11 mouse cellular contexts compared by ENCODE assay signal in genomic region chr5:112520826-112521702, GRCm38 (mm10). TPM values are rescaled to one million over a fixed set of nuclear protein-coding genes. Genes with fewer than 3 reads are reported as not detected.
A peak's percentile ranks its signal among the peaks of the same experiment; 100 is the strongest.
DNase-seq lines count a peak whose midpoint lies in the region; ATAC-seq and TF ChIP-seq lines count a peak whose summit lies in the region.
"Had no signal": no experiment of that assay in that cellular context is flagged by ENCODE, and none has a peak within 500 bp of the region (broad histone marks: within the 10 kb centered on the region; RNA-seq: fewer than 3 reads in every experiment).

No protein-coding gene starts in this region.

- TF ChIP-seq CTCF in stomach, postnatal 0 days (IDR thresholded peaks at IDR 0.05; ENCODE audit: low read depth) = no peak

- no peak for TF ChIP-seq POLR2A in limb, embryonic 14.5 days (IDR thresholded peaks at IDR 0.05; ENCODE audit: borderline replicate concordance, extremely low read depth, insufficient read depth, insufficient read length)

- no peak overlapping the region for H3K9ac ChIP-seq in stomach, embryonic 14.5 days (replicated peaks; ENCODE audit: low read depth, low read length)
- no peak overlapping the region for H3K9ac ChIP-seq in stomach, postnatal 0 days (ENCODE audit: low read length)
- H3K9ac ChIP-seq in forebrain, embryonic 13.5 days = peak overlapping the region; percentile 21; the same call in 1 of the 2 replicates
- no peak overlapping the region for H3K9ac ChIP-seq in limb, embryonic 14.5 days (ENCODE audit: low read depth, low read length, severe bottlenecking)
- H3K9ac ChIP-seq in stomach, embryonic 16.5 days (ENCODE audit: low read length) = no peak overlapping the region
- H3K9ac ChIP-seq: heart, embryonic 15.5 days had no signal

- 8% methylated on average over 8 of the region's 8 CpGs for WGBS in stomach, embryonic 14.5 days
- 13% methylated on average over 8 of the region's 8 CpGs for WGBS in stomach, postnatal 0 days
- 3% methylated on average over 8 of the region's 8 CpGs for WGBS in forebrain, embryonic 13.5 days
- 16% methylated on average over 8 of the region's 8 CpGs for WGBS in limb, embryonic 14.5 days
- 7% methylated on average over 8 of the region's 8 CpGs for WGBS in stomach, embryonic 16.5 days

- H3K4me3 ChIP-seq in stomach, embryonic 14.5 days (ENCODE audit: low read depth, low read length) = no peak overlapping the region
- H3K4me3 ChIP-seq in stomach, postnatal 0 days (ENCODE audit: low read depth, low read length) = no peak overlapping the region
- H3K4me3 ChIP-seq in forebrain, embryonic 13.5 days = no peak overlapping the region
- H3K4me3 ChIP-seq in limb, embryonic 14.5 days (replicated peaks; ENCODE audit: low read length) = no peak overlapping the region
- no peak overlapping the region for H3K4me3 ChIP-seq in stomach, embryonic 16.5 days (replicated peaks; ENCODE audit: low read length)
- H3K4me3 ChIP-seq: heart, embryonic 15.5 days had no signal

- no peaks in the 10 kb centered on the region for H3K4me1 ChIP-seq in stomach, embryonic 14.5 days (ENCODE audit: control insufficient read depth, insufficient read depth, low read length)
- H3K4me1 ChIP-seq in stomach, postnatal 0 days (replicated peaks; ENCODE audit: control insufficient read depth, insufficient read depth) = no peaks in the 10 kb centered on the region
- peaks cover 49% of the 10 kb centered on the region for H3K4me1 ChIP-seq in forebrain, embryonic 13.5 days
- peaks cover 16% of the 10 kb centered on the region for H3K4me1 ChIP-seq in limb, embryonic 14.5 days (ENCODE audit: control insufficient read depth, insufficient read depth, low read length)
- peaks cover 6% of the 10 kb centered on the region for H3K4me1 ChIP-seq in stomach, embryonic 16.5 days (ENCODE audit: control insufficient read depth, insufficient read depth, low read length)

- H3K27me3 ChIP-seq in stomach, embryonic 14.5 days (ENCODE audit: control insufficient read depth, insufficient read depth, low read length) = no peaks in the 10 kb centered on the region
- H3K27me3 ChIP-seq in stomach, postnatal 0 days (ENCODE audit: control insufficient read depth, insufficient read depth, low read length) = no peaks in the 10 kb centered on the region
- no peaks in the 10 kb centered on the region for H3K27me3 ChIP-seq in forebrain, embryonic 13.5 days
- no peaks in the 10 kb centered on the region for H3K27me3 ChIP-seq in limb, embryonic 14.5 days (ENCODE audit: control insufficient read depth, insufficient read depth, low read length)
- no peaks in the 10 kb centered on the region for H3K27me3 ChIP-seq in stomach, embryonic 16.5 days (ENCODE audit: control insufficient read depth, insufficient read depth, low read length)

- H3K9me3 ChIP-seq in stomach, embryonic 14.5 days (ENCODE audit: control insufficient read depth, low read depth, low read length) = no peaks in the 10 kb centered on the region
- H3K9me3 ChIP-seq in stomach, postnatal 0 days (ENCODE audit: control insufficient read depth, low read length) = no peaks in the 10 kb centered on the region
- no peaks in the 10 kb centered on the region for H3K9me3 ChIP-seq in forebrain, embryonic 13.5 days (replicated peaks)
- H3K9me3 ChIP-seq in limb, embryonic 14.5 days (ENCODE audit: control insufficient read depth, low read length) = no peaks in the 10 kb centered on the region
- H3K9me3 ChIP-seq in stomach, embryonic 16.5 days (replicated peaks; ENCODE audit: control insufficient read depth, low read length) = no peaks in the 10 kb centered on the region
- H3K9me3 ChIP-seq: heart, embryonic 15.5 days had no signal

- H3K36me3 ChIP-seq in stomach, embryonic 14.5 days (ENCODE audit: control insufficient read depth, insufficient read depth, low read length) = no peaks in the 10 kb centered on the region
- H3K36me3 ChIP-seq in stomach, postnatal 0 days (ENCODE audit: control insufficient read depth, insufficient read depth, low read length) = no peaks in the 10 kb centered on the region
- H3K36me3 ChIP-seq in forebrain, embryonic 13.5 days (ENCODE audit: poor library complexity, severe bottlenecking) = 0 out of 2 replicates have a peak, but pooled peaks cover 4% of the 10 kb centered on the region
- no peaks in the 10 kb centered on the region for H3K36me3 ChIP-seq in limb, embryonic 14.5 days (ENCODE audit: control insufficient read depth, insufficient read depth, low read length)
- no peaks in the 10 kb centered on the region for H3K36me3 ChIP-seq in stomach, embryonic 16.5 days (ENCODE audit: control insufficient read depth, insufficient read depth, low read length)
- H3K36me3 ChIP-seq: G1E; heart, embryonic 15.5 days had no signal

- no peak overlapping the region for H3K4me2 ChIP-seq in stomach, embryonic 14.5 days (replicated peaks; ENCODE audit: low read depth, low read length)
- H3K4me2 ChIP-seq in stomach, postnatal 0 days (replicated peaks; ENCODE audit: low read depth) = no peak overlapping the region
- H3K4me2 ChIP-seq in forebrain, embryonic 13.5 days = peak overlapping the region; percentile 33
- H3K4me2 ChIP-seq in limb, embryonic 14.5 days (replicated peaks; ENCODE audit: low read depth, low read length, severe bottlenecking) = no peak overlapping the region
- H3K4me2 ChIP-seq in stomach, embryonic 16.5 days (ENCODE audit: low read depth, low read length) = no peak overlapping the region

- TF ChIP-seq EP300 in stomach, postnatal 0 days (optimal IDR thresholded peaks at IDR 0.05) = no peak

- 0 out of 2 replicates have a peak, but pooled peaks have one; percentile 37 for ATAC-seq in stomach, embryonic 14.5 days (ENCODE audit: insufficient number of reproducible peaks, insufficient read depth, low FRiP score, low read depth)
- ATAC-seq in stomach, postnatal 0 days (ENCODE audit: low FRiP score, low TSS enrichment) = no peak
- peak; percentile 72 for ATAC-seq in forebrain, embryonic 13.5 days
- ATAC-seq in limb, embryonic 14.5 days (ENCODE audit: low FRiP score, low read depth) = peak; percentile 53; the same call in 1 of the 2 replicates
- peak; percentile 35; the same call in 1 of the 2 replicates for ATAC-seq in stomach, embryonic 16.5 days (ENCODE audit: insufficient read depth, low FRiP score)

- DNase-seq in stomach, postnatal 0 days (ENCODE audit: low spot score) = no peak
- DNase-seq in limb, embryonic 14.5 days (ENCODE audit: low spot score) = no peak
- DNase-seq in cerebellum, postnatal 10 days = no peak
- no peak for DNase-seq in adrenal gland, postnatal 10 days
- DNase-seq in thymus, postnatal 14 days = no peak

- H3K27ac ChIP-seq in stomach, embryonic 14.5 days (ENCODE audit: low read length) = no peak overlapping the region
- H3K27ac ChIP-seq in stomach, postnatal 0 days (replicated peaks) = no peak overlapping the region
- H3K27ac ChIP-seq in forebrain, embryonic 13.5 days = peak overlapping the region; percentile 74
- no peak overlapping the region for H3K27ac ChIP-seq in limb, embryonic 14.5 days (replicated peaks; ENCODE audit: low read depth, low read length)
- H3K27ac ChIP-seq in stomach, embryonic 16.5 days (ENCODE audit: low read length) = no peak overlapping the region
- H3K27ac ChIP-seq: heart, embryonic 15.5 days; macrophage had no signal

RNA-seq across cellular contexts. Expression of gene Sez6l, which starts 55.9 kb away (rescaled TPM):
- polyA plus RNA-seq in stomach, embryonic 14.5 days (2014; fragmentation: Nextera tagmentation; extraction: Ambion mirVana) = 2.3 and 2.6 TPM in 2 replicates
- polyA plus RNA-seq in stomach, postnatal 0 days (2015; fragmentation: Nextera tagmentation; extraction: Ambion mirVana) = 0.42 and 0.47 TPM in 2 replicates
- 22.5 and 24.0 TPM in 2 replicates for polyA plus RNA-seq in forebrain, embryonic 13.5 days (2015; fragmentation: Nextera tagmentation; extraction: Ambion mirVana)
- 1.8 and 2.1 TPM in 2 replicates for polyA plus RNA-seq in limb, embryonic 14.5 days (2012; rRNA removed)
- 0.83 and 0.89 TPM in 2 replicates for polyA plus RNA-seq in limb, embryonic 14.5 days (2014; fragmentation: Nextera tagmentation; extraction: Ambion mirVana)
- 2.2 and 2.3 TPM in 2 replicates for polyA plus RNA-seq in stomach, embryonic 16.5 days (2015; fragmentation: Nextera tagmentation; extraction: Ambion mirVana)
- total RNA-seq in adrenal gland, postnatal 10 days (2021) = 1 to 10 TPM; 3.8 to 4.5 TPM
- polyA plus RNA-seq: G1E, macrophage had no signal
